Mouse (Mus musculus) liver, adult 2 months (tissue): ENCODE measurements around the gene Krtap3-3.

Source experiments
- CTCF ChIP-seq: fragments of 200-500 bp; IDR thresholded peaks from 2 replicates; pipeline ENCODE4 v1.5.1; 2011; ENCODE audit warnings: low read depth, low read length, control low read depth
- POLR2A ChIP-seq: fragments of 200-500 bp; IDR thresholded peaks from 2 replicates; pipeline ENCODE4 v1.6.1; 2011; ENCODE audit warnings: low read length, control low read depth; ENCODE audit not compliant: insufficient read depth; ENCODE audit errors: extremely low read depth

GRCm38 (mm10) chr11:99550765-99551164 lies at the start of gene Krtap3-3:
- TF ChIP-seq POLR2A: no peak
- no peak for TF ChIP-seq CTCF
